Mouse (Mus musculus): ENCODE data around the gene Lsm3.

Lsm3 gene

GRCm38 (mm10) chr6:91510211-91510610, 5.5 kb upstream of the Lsm3 start:
- DNase-seq (ENCODE audit: low spot score in 2 of 2): no peak

- DNase-seq (ENCODE audit: low spot score in 2 of 2): no peak
These were observed 1.6 kb upstream of the Lsm3 start for GRCm38 (mm10) chr6:91514135-91514534.

GRCm38 (mm10) chr6:91514737-91515362, 878 bp upstream of the Lsm3 start:
- no peak for DNase-seq (ENCODE audit: low spot score in 2 of 2)

GRCm38 (mm10) chr6:91518454-91519020, 2.8 kb downstream of the Lsm3 start:
- DNase-seq (ENCODE audit: low spot score in 2 of 2): peak; percentile 47 to 54

- DNase-seq (ENCODE audit: low spot score in 2 of 2): no peak
These were observed 7.1 kb downstream of the Lsm3 start for GRCm38 (mm10) chr6:91522816-91523215.

GRCm38 (mm10) chr6:91525544-91525943, 9.8 kb downstream of the Lsm3 start:
- no peak for DNase-seq (ENCODE audit: low spot score in 2 of 2)

- DNase-seq (ENCODE audit: low spot score in 2 of 2): peak in 1 of 2 experiments; percentile 25
These were observed 11.6 kb downstream of the Lsm3 start for GRCm38 (mm10) chr6:91527227-91527860.

- DNase-seq (ENCODE audit: low spot score in 2 of 2): no peak
These were observed 12.5 kb downstream of the Lsm3 start for GRCm38 (mm10) chr6:91528265-91528664.

GRCm38 (mm10) chr6:91530673-91531072, 14.9 kb downstream of the Lsm3 start:
- DNase-seq (ENCODE audit: low spot score in 2 of 2): no peak

- DNase-seq (ENCODE audit: low spot score in 2 of 2): no peak
These were observed 15.5 kb downstream of the Lsm3 start for GRCm38 (mm10) chr6:91531276-91531675.

- no peak for DNase-seq (ENCODE audit: low spot score in 2 of 2)
These were observed 16.9 kb downstream of the Lsm3 start for GRCm38 (mm10) chr6:91532661-91533060.

- no peak for DNase-seq (ENCODE audit: low spot score in 2 of 2)
These were observed 17.6 kb downstream of the Lsm3 start for GRCm38 (mm10) chr6:91533359-91533758.

GRCm38 (mm10) chr6:91533771-91534170, 18.0 kb downstream of the Lsm3 start:
- DNase-seq (ENCODE audit: low spot score in 2 of 2): no peak

- no peak for DNase-seq (ENCODE audit: low spot score in 2 of 2)
These were observed 18.5 kb downstream of the Lsm3 start for GRCm38 (mm10) chr6:91534268-91534667.

- DNase-seq (ENCODE audit: low spot score in 2 of 2): no peak
These were observed 19.5 kb downstream of the Lsm3 start for GRCm38 (mm10) chr6:91535231-91535630.

GRCm38 (mm10) chr6:91536047-91536765, 20.5 kb downstream of the Lsm3 start:
- no peak for DNase-seq (ENCODE audit: low spot score in 2 of 2)

GRCm38 (mm10) chr6:91541276-91541675, 25.5 kb downstream of the Lsm3 start:
- no peak for DNase-seq (ENCODE audit: low spot score in 2 of 2)

GRCm38 (mm10) chr6:91543056-91543455, 27.3 kb downstream of the Lsm3 start:
- DNase-seq (ENCODE audit: low spot score in 2 of 2): no peak

- no peak for DNase-seq (ENCODE audit: low spot score in 2 of 2)
These were observed 30.6 kb downstream of the Lsm3 start for GRCm38 (mm10) chr6:91546241-91546884.

- DNase-seq (ENCODE audit: low spot score in 2 of 2): no peak
These were observed 31.6 kb downstream of the Lsm3 start for GRCm38 (mm10) chr6:91547313-91547712.

- no peak for DNase-seq (ENCODE audit: low spot score in 2 of 2)
These were observed 33.9 kb downstream of the Lsm3 start for GRCm38 (mm10) chr6:91549621-91550020.

GRCm38 (mm10) chr6:91551671-91552070, 35.9 kb downstream of the Lsm3 start:
- DNase-seq (ENCODE audit: low spot score in 2 of 2): peak in 1 of 2 experiments; percentile 8

All from right cerebral cortex, adult 2 months (tissue).